Mouse (Mus musculus) heart, adult 2 months (tissue): Measurements from ENCODE around the gene Polr1a. TPM values are rescaled to one million over a fixed set of nuclear protein-coding genes. Genes with fewer than 3 reads are reported as not detected.

Experiments used
- DNase-seq, 2 experiments: peaks; one replicate each; pipeline ENCODE4 v3.0.0; 2021
- H3K27ac ChIP-seq: fragments of 200-600 bp; 2 replicates; pipeline ENCODE4 v1.8.1; 2022
- H3K27me3 ChIP-seq: fragments of 200-500 bp; 2 replicates; pipeline ENCODE4 v1.6.1; 2012; ENCODE audit warnings: mild to moderate bottlenecking, low read length, inconsistent platforms, mixed read lengths; ENCODE audit not compliant: control insufficient read depth, insufficient read depth
- H3K36me3 ChIP-seq: fragments of 200-500 bp; 2 replicates; pipeline ENCODE4 v1.6.1; 2012; ENCODE audit warnings: low read length, inconsistent platforms; ENCODE audit not compliant: control insufficient read depth, insufficient read depth
- H3K4me1 ChIP-seq: fragments of 200-500 bp; 2 replicates; pipeline ENCODE4 v1.6.1; 2011; ENCODE audit warnings: low read length; ENCODE audit not compliant: control insufficient read depth, insufficient read depth
- H3K4me3 ChIP-seq: fragments of 200-600 bp; 2 replicates; pipeline ENCODE4 v1.8.1; 2022
- H3K79me2 ChIP-seq: fragments of 200-500 bp; replicated peaks from 2 replicates; pipeline ENCODE4 v1.6.1; 2012; ENCODE audit warnings: mild to moderate bottlenecking, inconsistent platforms, low read length, moderate library complexity, mixed read lengths; ENCODE audit not compliant: control insufficient read depth, insufficient read depth
- H3K9ac ChIP-seq: fragments of 200-500 bp; 2 replicates; pipeline ENCODE4 v1.6.1; 2012; ENCODE audit warnings: low read depth, mild to moderate bottlenecking, control low read depth, inconsistent platforms, low read length, mixed read lengths
- CTCF ChIP-seq: fragments of 200-600 bp; IDR thresholded peaks from 2 replicates; pipeline ENCODE4 v1.8.1; 2022; ENCODE audit warnings: antibody characterized with exemption, mild to moderate bottlenecking, moderate library complexity
- EP300 ChIP-seq: fragments of 200-500 bp; IDR thresholded peaks from 2 replicates; pipeline ENCODE4 v1.6.1; 2011; ENCODE audit warnings: low read depth, low read length, control low read depth; ENCODE audit not compliant: insufficient read depth
- POLR2A ChIP-seq: fragments of 200-500 bp; IDR thresholded peaks from 2 replicates; pipeline ENCODE4 v1.6.1; 2011; ENCODE audit warnings: mild to moderate bottlenecking, low read depth, low read length, control low read depth; ENCODE audit not compliant: insufficient read depth
- WGBS: fragments of 180-500 bp; shearing (Covaris S2); methylation state at CpG from one replicate; pipeline ENCODE4 v1.1.7; 2018; 5-methylcytosine and 5-hydroxymethylcytosine counted together
- intact Hi-C: fragments of 180-260 bp; cut with DNase I; formaldehyde crosslinking; loops from one replicate; pipeline ENCODE4 v1.15.1; 2025
- polyA plus RNA-seq: library from polyadenylated mRNA; depleted of rRNA; stranded (reverse); fragments of >200 nt; gene quantifications from 2 replicates; pipeline ENCODE4 v1.2.3, GENCODE M21; 2012
- total RNA-seq, 2 experiments: library from RNA; stranded (reverse); gene quantifications; 2 replicates each; pipeline ENCODE4 v1.2.3; 2021

Gene Polr1a
- total and polyA plus RNA-seq, 3 experiments, result 16.1 to 46.2 (median 41.6) TPM

DNA sequence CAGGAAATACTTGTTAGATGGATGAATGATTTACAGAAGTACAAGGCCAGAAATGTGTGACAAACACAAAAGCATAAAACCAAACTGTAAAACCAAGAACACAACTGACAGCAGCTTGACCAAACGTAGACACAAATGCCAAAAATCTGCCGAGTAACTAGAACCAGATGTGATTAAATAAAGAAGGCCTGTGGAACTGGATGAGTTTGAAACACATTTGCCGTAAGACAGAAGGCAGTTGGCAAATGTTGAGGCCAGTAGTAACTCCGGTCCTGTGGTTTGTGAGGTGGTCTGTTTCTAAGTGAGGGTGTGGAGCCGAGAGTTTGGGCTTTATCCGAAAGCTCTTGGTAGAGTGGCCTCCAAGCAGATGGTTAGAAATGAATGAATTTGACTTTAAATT, 32.1 kb downstream of the Polr1a start:
- no peak for DNase-seq
- WGBS, result 74% methylated on average over 6 of the region's 6 CpGs

DNA sequence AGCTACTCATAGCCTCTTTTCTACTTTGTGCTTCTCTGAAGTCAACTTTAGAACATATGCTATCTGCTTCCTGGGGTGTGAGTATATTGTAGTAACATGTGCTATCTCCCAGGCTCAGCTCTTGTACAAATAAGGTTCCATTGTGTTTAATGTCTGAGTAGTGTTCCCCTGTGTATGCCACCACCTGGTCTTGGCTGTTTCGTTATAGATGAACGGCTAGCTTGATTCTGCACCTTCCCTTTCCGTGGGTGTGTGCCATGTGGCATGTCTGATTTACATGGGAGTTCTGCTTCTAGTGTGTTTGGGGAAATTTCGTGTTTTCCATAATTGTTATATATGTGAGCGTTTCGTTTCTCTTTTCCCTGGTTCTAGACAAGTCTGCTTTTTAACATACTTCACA, 36.2 kb downstream of the Polr1a start:
- H3K4me3 ChIP-seq, result no peak overlapping the region
- H3K36me3 ChIP-seq, result peaks cover 5% of the 10 kb centered on the region
- DNase-seq, result no peak
- intact Hi-C loops, result no loop called here
- no peaks in the 10 kb centered on the region for H3K27me3 ChIP-seq
- no peaks in the 10 kb centered on the region; the same call in 1 of the 2 replicates for H3K79me2 ChIP-seq
- WGBS, result 81% methylated on average over 6 of the region's 6 CpGs
- no peak overlapping the region for H3K27ac ChIP-seq
- H3K4me1 ChIP-seq, result peaks cover 3% of the 10 kb centered on the region
- no peak overlapping the region for H3K9ac ChIP-seq
- TF ChIP-seq CTCF (no peak), EP300 (no peak), POLR2A (no peak)

More for the DNA sequence above, 32.1 kb downstream of the Polr1a start:
- Histone ChIP-seq H3K27ac (no peak overlapping the region), H3K27me3 (no peaks in the 10 kb centered on the region), H3K4me3 (no peak overlapping the region), H3K79me2 (no peaks in the 10 kb centered on the region; the same call in 1 of the 2 replicates), H3K4me1 (peaks cover 3% of the 10 kb centered on the region), H3K36me3 (peaks cover 7% of the 10 kb centered on the region), H3K9ac (no peak overlapping the region)
- TF ChIP-seq POLR2A (no peak), EP300 (no peak), CTCF (no peak)
- intact Hi-C loops, result no loop called here

DNA sequence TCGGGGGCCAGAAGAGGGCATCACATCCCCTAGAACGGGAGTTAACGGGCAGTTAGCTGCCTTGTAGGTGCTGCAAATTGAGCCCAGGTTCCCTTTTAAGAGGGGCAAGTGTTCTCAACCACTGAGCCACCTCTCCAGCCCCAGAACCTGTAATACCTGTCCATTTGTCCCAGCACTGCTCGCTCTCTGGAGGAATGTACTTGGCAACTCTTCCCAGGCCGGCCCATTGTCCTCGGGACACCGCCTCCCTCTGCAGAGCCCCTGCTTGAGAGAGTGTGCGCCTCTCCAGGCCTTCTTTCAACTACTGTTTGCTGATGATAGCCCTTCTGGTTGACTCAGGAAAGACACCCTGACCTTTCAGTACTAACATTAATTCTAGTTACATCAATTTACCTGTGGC, 37.3 kb downstream of the Polr1a start:
- Histone ChIP-seq H3K36me3 (peaks cover 11% of the 10 kb centered on the region), H3K27ac (no peak overlapping the region), H3K79me2 (no peaks in the 10 kb centered on the region; the same call in 1 of the 2 replicates), H3K27me3 (no peaks in the 10 kb centered on the region), H3K4me3 (no peak overlapping the region), H3K4me1 (peaks cover 9% of the 10 kb centered on the region), H3K9ac (no peak overlapping the region)
- TF ChIP-seq CTCF, result peak; percentile 24; the same call in 1 of the 2 replicates
- TF ChIP-seq POLR2A, result no peak
- intact Hi-C loops, result no loop called here
- DNase-seq, result no peak
- 96% methylated on average over 8 of the region's 8 CpGs for WGBS

DNA sequence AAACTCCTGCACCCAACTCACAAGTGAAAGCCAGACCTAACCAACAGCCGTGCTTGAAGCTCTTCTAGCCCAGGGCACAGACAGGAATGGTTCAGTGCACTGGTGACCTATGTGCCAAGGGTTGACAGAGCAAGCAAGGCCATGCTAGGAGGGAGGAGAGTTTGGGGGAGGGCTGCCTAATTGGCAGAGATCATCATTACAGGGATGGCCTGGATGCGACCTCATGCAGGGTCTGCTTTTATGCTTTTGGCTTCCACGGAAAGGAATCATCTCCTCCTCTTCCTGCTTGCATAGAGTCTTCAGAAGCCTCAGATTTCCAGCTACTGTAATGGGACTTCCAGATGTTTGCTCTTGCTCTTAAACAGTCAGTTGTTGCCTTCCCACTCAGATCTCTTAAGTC, 40.9 kb downstream of the Polr1a start:
- WGBS, result 39% methylated on average over 3 of the region's 3 CpGs
- H3K27ac ChIP-seq, result peak overlapping the region; percentile 34
- intact Hi-C loops, result loop anchor here (2.0 kb wide), 1 partner anchor 147 kb away; the partner anchor contains the start of gene St3gal5
- H3K79me2 ChIP-seq, result no peaks in the 10 kb centered on the region
- peaks cover 11% of the 10 kb centered on the region for H3K36me3 ChIP-seq
- H3K9ac ChIP-seq, result no peak overlapping the region
- no peak for TF ChIP-seq CTCF
- peak; percentile 75; the same call in 1 of the 2 replicates for TF ChIP-seq EP300
- TF ChIP-seq POLR2A, result peak; percentile 31; the same call in 1 of the 2 replicates
- H3K4me1 ChIP-seq, result peaks cover 14% of the 10 kb centered on the region
- no peak overlapping the region for H3K4me3 ChIP-seq
- no peaks in the 10 kb centered on the region for H3K27me3 ChIP-seq
- DNase-seq, result peak in 1 of 2 experiments; percentile 30

DNA sequence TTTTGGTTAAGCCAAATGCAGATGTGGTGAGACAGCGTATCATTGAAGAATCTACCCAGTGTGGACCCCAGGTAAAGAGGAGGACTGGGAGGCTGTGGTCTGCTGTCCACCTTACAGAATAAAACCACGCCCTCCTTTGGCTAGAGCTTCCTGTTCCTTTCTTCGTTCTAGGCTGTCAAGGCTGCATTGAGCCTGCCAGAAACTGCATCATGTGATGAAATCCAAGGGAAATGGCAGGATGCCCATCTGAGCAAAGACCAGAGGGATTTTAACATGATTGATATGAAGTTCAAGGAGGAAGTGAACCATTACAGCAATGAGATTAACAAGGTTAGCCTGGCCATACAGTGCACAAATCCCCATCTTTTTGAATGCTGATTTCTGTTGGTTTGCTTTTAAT, 41.7 kb downstream of the Polr1a start:
- 40% methylated on average over 3 of the region's 3 CpGs for WGBS
- peak overlapping the region; percentile 51 for H3K27ac ChIP-seq
- TF ChIP-seq CTCF (no peak), POLR2A (no peak), EP300 (no peak)
- peaks cover 11% of the 10 kb centered on the region for H3K36me3 ChIP-seq
- intact Hi-C loops, result no loop called here
- no peak overlapping the region for H3K9ac ChIP-seq
- H3K4me1 ChIP-seq, result peaks cover 14% of the 10 kb centered on the region
- H3K79me2 ChIP-seq, result no peaks in the 10 kb centered on the region
- H3K4me3 ChIP-seq, result no peak overlapping the region
- peak in 1 of 2 experiments; percentile 66 for DNase-seq
- H3K27me3 ChIP-seq, result no peaks in the 10 kb centered on the region

DNA sequence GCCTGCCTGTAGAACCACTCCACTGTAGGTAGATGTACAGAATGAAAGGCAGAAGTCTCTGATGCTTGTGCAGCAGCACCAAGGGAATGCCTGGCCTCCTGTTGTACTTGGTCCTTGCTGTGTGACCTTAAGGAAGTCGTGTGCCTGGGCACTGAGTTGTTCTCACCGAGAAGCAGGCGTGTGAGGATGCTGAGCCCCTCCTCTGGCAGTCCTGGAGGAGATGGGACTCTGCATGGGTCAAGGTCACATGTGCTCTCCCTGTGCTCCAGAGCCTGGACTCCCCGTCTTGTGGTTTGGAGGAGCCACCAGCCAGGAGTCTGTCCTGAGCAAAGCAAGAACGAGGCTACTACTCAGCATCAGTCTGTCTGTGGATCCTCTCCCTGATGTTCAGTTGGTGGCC, 42.3 kb downstream of the Polr1a start:
- H3K27me3 ChIP-seq, result no peaks in the 10 kb centered on the region
- H3K9ac ChIP-seq, result no peak overlapping the region
- 63% methylated on average over 5 of the region's 5 CpGs for WGBS
- intact Hi-C loops, result no loop called here
- peak overlapping the region; percentile 51 for H3K27ac ChIP-seq
- peaks cover 11% of the 10 kb centered on the region for H3K36me3 ChIP-seq
- TF ChIP-seq EP300, result no peak
- no peak for TF ChIP-seq CTCF
- no peak for TF ChIP-seq POLR2A
- peaks cover 14% of the 10 kb centered on the region for H3K4me1 ChIP-seq
- H3K79me2 ChIP-seq, result no peaks in the 10 kb centered on the region
- DNase-seq, result no peak
- no peak overlapping the region for H3K4me3 ChIP-seq
